Mouse (Mus musculus): ENCODE data around the gene Gm5891. TPM values are rescaled to one million over a fixed set of nuclear protein-coding genes. Genes with fewer than 3 reads are reported as not detected.
"Not testable (repeated sequence)": the region's sequence is repeated elsewhere in the genome, so short reads cannot be mapped to it uniquely, and the experiment has no call there.

The Gm5891 gene
- polyA plus RNA-seq (2016; fragmentation: Nextera tagmentation; extraction: Ambion mirVana) = not detected in 2 replicates

GRCm38 (mm10) chr7:21921191-21921590, at the start of gene Gm5891:
Gene Gm5891 (minus strand): TSS chr7:21921291.
- H3K9ac ChIP-seq (replicated peaks); ATAC-seq (ENCODE audit: low FRiP score, low read depth); H3K9me3 ChIP-seq; H3K36me3 ChIP-seq; H3K4me2 ChIP-seq (replicated peaks); H3K27ac ChIP-seq (replicated peaks); H3K4me1 ChIP-seq; H3K27me3 ChIP-seq; H3K4me3 ChIP-seq: not testable (repeated sequence)
- no CpG with 5 or more reads among the region's 1 CpGs for WGBS

Other genes starting within 250 kb of the Gm5891 start
- gene Gm4175, start 159.8 kb downstream of the Gm5891 start, polyA plus RNA-seq (2016; fragmentation: Nextera tagmentation; extraction: Ambion mirVana) = not detected in 2 replicates
- gene Gm4177, start 124.6 kb downstream of the Gm5891 start, polyA plus RNA-seq (2016; fragmentation: Nextera tagmentation; extraction: Ambion mirVana) = not detected in 2 replicates
- gene Vmn1r135, start 88.9 kb downstream of the Gm5891 start, polyA plus RNA-seq (2016; fragmentation: Nextera tagmentation; extraction: Ambion mirVana) = not detected in 2 replicates
- not detected in 2 replicates for gene Gm5725, start 77.0 kb downstream of the Gm5891 start, polyA plus RNA-seq (2016; fragmentation: Nextera tagmentation; extraction: Ambion mirVana)
- gene Vmn1r137, start 73.3 kb upstream of the Gm5891 start, polyA plus RNA-seq (2016; fragmentation: Nextera tagmentation; extraction: Ambion mirVana) = not detected in 2 replicates
- gene Vmn1r138, start 107.6 kb upstream of the Gm5891 start, polyA plus RNA-seq (2016; fragmentation: Nextera tagmentation; extraction: Ambion mirVana) = not detected in 2 replicates
- gene Gm6176, start 135.0 kb upstream of the Gm5891 start, polyA plus RNA-seq (2016; fragmentation: Nextera tagmentation; extraction: Ambion mirVana) = not detected in 2 replicates
- gene Vmn1r139, start 147.8 kb upstream of the Gm5891 start, polyA plus RNA-seq (2016; fragmentation: Nextera tagmentation; extraction: Ambion mirVana) = not detected in 2 replicates
- not detected in 2 replicates for gene Gm16451, start 197.0 kb upstream of the Gm5891 start, polyA plus RNA-seq (2016; fragmentation: Nextera tagmentation; extraction: Ambion mirVana)
- gene Gm10666, start 213.4 kb upstream of the Gm5891 start, polyA plus RNA-seq (2016; fragmentation: Nextera tagmentation; extraction: Ambion mirVana) = not detected in 2 replicates
- gene Vmn1r142, start 242.7 kb upstream of the Gm5891 start, polyA plus RNA-seq (2016; fragmentation: Nextera tagmentation; extraction: Ambion mirVana) = not detected in 2 replicates